Mouse (Mus musculus) ovary, adult 2 months (tissue): ENCODE results near the gene Gm8300. TPM values are rescaled to one million over a fixed set of nuclear protein-coding genes. Genes with fewer than 3 reads are reported as not detected.

Source experiments
- polyA plus RNA-seq: library from polyadenylated mRNA; depleted of rRNA; stranded (reverse); fragments of >200 nt; gene quantifications from 2 replicates; pipeline ENCODE4 v1.2.3, GENCODE M21; 2012; rRNA removed

Gm8300 gene
- not detected in 2 replicates for polyA plus RNA-seq

GRCm38 (mm10) chr12:87514016-87514415 is at the start of gene Gm8300:
TSS of gene Gm8300 (plus strand) at chr12:87514316.

GRCm38 (mm10) chr12:87471964-87472786 is 41.9 kb upstream of the Gm8300 start, which contains the start of gene Snw1:
TSS of gene Snw1 (minus strand) at chr12:87472274.

GRCm38 (mm10) chr12:87494421-87494820 is 19.7 kb upstream of the Gm8300 start, which contains the start of gene Gm5788:
TSS of gene Gm5788 (plus strand) at chr12:87494721.

Other genes with a start within 250 kb of the Gm8300 start
- gene Vipas39, start 248.1 kb upstream of the Gm8300 start, polyA plus RNA-seq = 33.8 and 39.1 TPM in 2 replicates
- gene Ahsa1, start 247.8 kb upstream of the Gm8300 start, polyA plus RNA-seq = 74.1 and 75.4 TPM in 2 replicates
- gene Ism2, start 214.6 kb upstream of the Gm8300 start, polyA plus RNA-seq = 1.4 and 1.7 TPM in 2 replicates
- gene Sptlc2, start 126.0 kb upstream of the Gm8300 start, polyA plus RNA-seq = 8.2 and 19.2 TPM in 2 replicates
- 7.3 and 12.3 TPM in 2 replicates for gene Slirp, start 70.4 kb upstream of the Gm8300 start, polyA plus RNA-seq
- 22.2 and 22.5 TPM in 2 replicates for gene Alkbh1, start 70.3 kb upstream of the Gm8300 start, polyA plus RNA-seq
- 4.9 and 5.3 TPM in 2 replicates for gene Snw1, start 42.0 kb upstream of the Gm8300 start, polyA plus RNA-seq
- not detected in 2 replicates for gene Gm5788, start 19.6 kb upstream of the Gm8300 start, polyA plus RNA-seq
- gene Oog1, start 88.4 kb downstream of the Gm8300 start, polyA plus RNA-seq = 1.2 and 2.1 TPM in 2 replicates
- gene Gm4027, start 104.6 kb downstream of the Gm8300 start, polyA plus RNA-seq = not detected in 2 replicates
- not detected in 2 replicates for gene Gm16381, start 130.3 kb downstream of the Gm8300 start, polyA plus RNA-seq